Mouse (Mus musculus) embryonic facial prominence, embryonic 15.5 days (tissue): Measurements from ENCODE around the gene Agap1. TPM values are rescaled to one million over a fixed set of nuclear protein-coding genes. Genes with fewer than 3 reads are reported as not detected.

Experiments used
- ATAC-seq: fragments of 200-750 bp; cut with Nextera tagmentation; 2 replicates; pipeline ENCODE4 v1.8.0; 2017; ENCODE audit warnings: low read depth, moderate TSS enrichment; ENCODE audit not compliant: insufficient number of reproducible peaks, low FRiP score, low TSS enrichment
- H3K27ac ChIP-seq: fragments of 300-500 bp; sonication (generic); replicated peaks from 2 replicates; pipeline ENCODE4 v1.5.1; 2015; ENCODE audit warnings: mild to moderate bottlenecking, inconsistent platforms
- H3K27me3 ChIP-seq: fragments of 300-500 bp; sonication (generic); 2 replicates; pipeline ENCODE4 v1.6.1; 2015; ENCODE audit warnings: inconsistent platforms
- H3K36me3 ChIP-seq: fragments of 300-500 bp; sonication (generic); 2 replicates; pipeline ENCODE4 v1.6.1; 2015; ENCODE audit warnings: mild to moderate bottlenecking, inconsistent platforms
- H3K4me1 ChIP-seq: fragments of 300-500 bp; sonication (generic); 2 replicates; pipeline ENCODE4 v1.6.1; 2015; ENCODE audit warnings: inconsistent platforms
- H3K4me2 ChIP-seq: fragments of 300-500 bp; sonication (generic); replicated peaks from 2 replicates; pipeline ENCODE4 v1.6.1; 2015; ENCODE audit warnings: mild to moderate bottlenecking, inconsistent platforms
- H3K4me3 ChIP-seq: fragments of 300-500 bp; sonication (generic); replicated peaks from 2 replicates; pipeline ENCODE4 v1.5.1; 2015; ENCODE audit warnings: mild to moderate bottlenecking, inconsistent platforms
- H3K9ac ChIP-seq: fragments of 300-500 bp; sonication (generic); 2 replicates; pipeline ENCODE4 v1.6.1; 2015; ENCODE audit warnings: inconsistent platforms
- H3K9me3 ChIP-seq: fragments of 300-500 bp; sonication (generic); replicated peaks from 2 replicates; pipeline ENCODE4 v1.6.1; 2016; ENCODE audit warnings: inconsistent platforms
- WGBS: fragments of 180-500 bp; shearing (Covaris S2); methylation state at CpG from one replicate; pipeline ENCODE4 v1.1.7; 2015; 5-methylcytosine and 5-hydroxymethylcytosine counted together
- polyA plus RNA-seq: library from polyadenylated mRNA; unstranded; fragments of >200 nt; fragmentation: Nextera tagmentation; extraction: Ambion mirVana; gene quantifications from 2 replicates; pipeline ENCODE4 v1.2.1, GENCODE M21; 2015

Agap1 gene
- polyA plus RNA-seq, 1 experiment from 2014 or later: 13.4 TPM

DNA sequence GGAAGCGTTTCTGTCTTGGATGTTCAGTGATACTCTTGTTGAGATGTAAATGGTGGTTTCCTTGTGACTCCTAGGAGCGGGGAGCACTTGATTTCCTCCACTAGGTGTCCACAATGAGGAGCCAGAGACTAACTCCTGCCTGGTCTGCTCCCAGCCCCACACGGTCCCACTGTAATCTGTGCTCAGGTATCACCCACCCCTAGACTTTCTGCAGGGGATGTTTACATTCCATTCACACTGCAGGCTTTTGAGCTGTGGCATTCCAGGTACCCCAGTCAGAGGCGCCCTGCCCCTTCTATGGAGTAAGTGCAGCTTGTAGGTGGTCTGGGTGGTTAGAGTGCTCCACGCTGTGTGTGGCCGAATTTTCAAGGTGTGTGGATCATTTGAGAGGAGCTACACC lies 218.5 kb downstream of the Agap1 start:
- Histone ChIP-seq H3K4me3 (no peak overlapping the region), H3K4me2 (no peak overlapping the region), H3K27me3 (no peaks in the 10 kb centered on the region), H3K9ac (no peak overlapping the region), H3K9me3 (no peaks in the 10 kb centered on the region), H3K4me1 (peaks cover 4% of the 10 kb centered on the region; the same call in 1 of the 2 replicates), H3K36me3 (peaks cover 40% of the 10 kb centered on the region), H3K27ac (no peak overlapping the region)
- no peak for ATAC-seq
- 76% methylated on average over 6 of the region's 6 CpGs for WGBS

- 76% methylated on average over 3 of the region's 3 CpGs for WGBS
- H3K4me2 ChIP-seq: no peak overlapping the region
- H3K9ac ChIP-seq: no peak overlapping the region
- H3K27me3 ChIP-seq: no peaks in the 10 kb centered on the region
- H3K4me1 ChIP-seq: peaks cover 4% of the 10 kb centered on the region; the same call in 1 of the 2 replicates
- ATAC-seq: no peak
- H3K9me3 ChIP-seq: no peaks in the 10 kb centered on the region
- H3K27ac ChIP-seq: no peak overlapping the region
- H3K36me3 ChIP-seq: peaks cover 40% of the 10 kb centered on the region
- H3K4me3 ChIP-seq: no peak overlapping the region
Observed at GRCm38 (mm10) chr1:89673686-89674085, 219.1 kb downstream of the Agap1 start.

GRCm38 (mm10) chr1:89674681-89675080 lies 220.1 kb downstream of the Agap1 start:
- Histone ChIP-seq H3K9me3 (no peaks in the 10 kb centered on the region), H3K4me2 (no peak overlapping the region), H3K27ac (no peak overlapping the region), H3K9ac (no peak overlapping the region), H3K36me3 (peaks cover 39% of the 10 kb centered on the region), H3K27me3 (no peaks in the 10 kb centered on the region), H3K4me1 (peaks cover 4% of the 10 kb centered on the region; the same call in 1 of the 2 replicates), H3K4me3 (no peak overlapping the region)
- no peak for ATAC-seq
- WGBS: 88% methylated on average over 9 of the region's 9 CpGs

- Histone ChIP-seq H3K4me1 (peaks cover 4% of the 10 kb centered on the region; the same call in 1 of the 2 replicates), H3K4me2 (no peak overlapping the region), H3K27ac (no peak overlapping the region), H3K9ac (no peak overlapping the region), H3K9me3 (no peaks in the 10 kb centered on the region), H3K27me3 (no peaks in the 10 kb centered on the region), H3K36me3 (peaks cover 29% of the 10 kb centered on the region), H3K4me3 (no peak overlapping the region)
- 75% methylated on average over 4 of the region's 4 CpGs for WGBS
- ATAC-seq: no peak
Observed at GRCm38 (mm10) chr1:89676411-89676810, 221.8 kb downstream of the Agap1 start.

DNA sequence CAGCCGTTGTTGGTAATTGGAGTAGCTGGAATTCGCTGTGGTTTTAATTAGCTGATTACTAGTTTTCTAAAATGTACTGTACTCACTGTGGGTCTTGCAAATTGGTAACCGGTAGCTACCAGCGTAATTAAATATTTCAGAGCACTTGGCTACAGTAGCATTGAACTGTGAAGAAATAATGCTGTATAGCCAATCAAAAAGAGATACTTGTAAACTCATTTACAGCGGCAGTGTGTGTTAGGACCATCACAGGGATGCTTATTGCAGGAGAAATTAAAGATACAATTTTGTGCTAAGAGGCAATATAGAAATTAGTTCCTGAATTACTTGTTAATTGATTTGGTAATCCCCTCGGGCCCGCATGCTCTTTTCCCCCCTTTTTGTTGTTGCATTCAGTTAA lies 226.1 kb downstream of the Agap1 start:
- 63% methylated on average over 7 of the region's 7 CpGs for WGBS
- no peaks in the 10 kb centered on the region for H3K27me3 ChIP-seq
- no peak overlapping the region for H3K27ac ChIP-seq
- ATAC-seq: no peak
- H3K4me3 ChIP-seq: no peak overlapping the region
- H3K9me3 ChIP-seq: no peaks in the 10 kb centered on the region
- H3K4me2 ChIP-seq: no peak overlapping the region
- H3K4me1 ChIP-seq: peaks cover 4% of the 10 kb centered on the region; the same call in 1 of the 2 replicates
- no peak overlapping the region for H3K9ac ChIP-seq
- H3K36me3 ChIP-seq: peaks cover 9% of the 10 kb centered on the region; the same call in 1 of the 2 replicates

GRCm38 (mm10) chr1:89688914-89689313 lies 234.3 kb downstream of the Agap1 start:
- no peaks in the 10 kb centered on the region for H3K27me3 ChIP-seq
- peaks cover 11% of the 10 kb centered on the region; the same call in 1 of the 2 replicates for H3K36me3 ChIP-seq
- H3K27ac ChIP-seq: no peak overlapping the region
- H3K4me1 ChIP-seq: peaks cover 12% of the 10 kb centered on the region; the same call in 1 of the 2 replicates
- WGBS: 80% methylated on average over 10 of the region's 10 CpGs
- H3K4me3 ChIP-seq: no peak overlapping the region
- H3K4me2 ChIP-seq: no peak overlapping the region
- ATAC-seq: no peak
- no peak overlapping the region for H3K9ac ChIP-seq
- H3K9me3 ChIP-seq: no peaks in the 10 kb centered on the region

DNA sequence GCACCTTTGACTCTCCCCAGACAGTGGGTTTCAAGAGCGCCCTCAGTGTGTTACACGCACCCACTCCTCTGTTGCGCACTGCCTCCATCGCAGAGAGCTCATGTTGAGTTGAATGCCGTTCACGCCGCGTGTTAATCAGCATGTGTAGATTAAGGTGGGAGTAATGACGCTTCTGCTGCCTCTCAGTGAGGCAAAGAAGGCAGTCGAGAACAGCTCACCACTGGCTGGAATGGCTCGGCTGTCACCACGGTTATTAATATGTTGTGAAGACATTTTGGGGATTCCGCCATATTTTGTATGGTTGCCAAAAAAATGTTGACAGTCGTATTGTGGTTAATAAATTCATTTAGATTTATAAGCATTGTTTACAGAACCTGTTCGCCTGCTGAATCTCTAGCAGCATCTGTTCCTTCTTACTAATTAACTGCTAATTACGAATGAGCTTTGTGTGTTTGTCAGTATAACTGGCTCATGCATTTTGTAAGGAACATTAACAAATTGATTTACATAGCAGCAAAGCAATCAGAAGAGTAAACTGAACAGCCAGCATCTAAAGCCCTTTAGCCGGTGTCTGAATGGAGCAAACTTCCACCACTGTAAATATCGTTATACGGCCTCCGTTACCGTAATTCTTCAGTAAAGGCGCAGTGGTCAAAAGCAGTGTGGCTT lies 235.1 kb downstream of the Agap1 start:
- peaks cover 12% of the 10 kb centered on the region; the same call in 1 of the 2 replicates for H3K4me1 ChIP-seq
- ATAC-seq: no peak
- no peak overlapping the region for H3K27ac ChIP-seq
- H3K9ac ChIP-seq: no peak overlapping the region
- H3K9me3 ChIP-seq: no peaks in the 10 kb centered on the region
- H3K4me3 ChIP-seq: no peak overlapping the region
- no peak overlapping the region for H3K4me2 ChIP-seq
- H3K36me3 ChIP-seq: peaks cover 11% of the 10 kb centered on the region; the same call in 1 of the 2 replicates
- H3K27me3 ChIP-seq: no peaks in the 10 kb centered on the region
- WGBS: 78% methylated on average over 22 of the region's 22 CpGs

GRCm38 (mm10) chr1:89691096-89691495 lies 236.5 kb downstream of the Agap1 start:
- ATAC-seq: no peak
- Histone ChIP-seq H3K4me2 (no peak overlapping the region), H3K4me3 (no peak overlapping the region), H3K36me3 (no peaks in the 10 kb centered on the region), H3K9ac (no peak overlapping the region), H3K9me3 (no peaks in the 10 kb centered on the region), H3K27me3 (no peaks in the 10 kb centered on the region), H3K27ac (no peak overlapping the region), H3K4me1 (peaks cover 12% of the 10 kb centered on the region; the same call in 1 of the 2 replicates)
- WGBS: 43% methylated on average over 1 of the region's 1 CpGs

DNA sequence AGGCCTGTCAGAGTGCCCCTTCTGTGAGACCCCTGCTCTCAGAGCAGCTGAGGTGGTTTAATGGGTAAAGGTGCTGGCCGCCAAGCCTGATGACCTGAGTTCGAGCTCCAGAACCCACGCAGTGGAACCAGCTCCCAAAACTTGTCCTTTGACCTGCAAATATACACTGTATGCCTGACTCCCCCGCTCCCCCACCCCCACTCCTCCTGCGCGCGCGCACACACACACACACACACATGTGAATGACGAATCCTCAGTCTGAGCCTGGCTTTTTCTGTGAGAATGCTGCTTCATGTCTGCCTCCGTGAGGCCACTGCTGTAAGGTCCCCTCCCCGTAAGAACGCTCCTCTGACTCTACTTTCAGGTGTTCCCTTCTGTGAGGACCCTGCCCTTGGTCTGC lies 237.8 kb downstream of the Agap1 start:
- Histone ChIP-seq H3K4me2 (no peak overlapping the region), H3K4me1 (0 out of 2 replicates have a peak, but pooled peaks cover 1% of the 10 kb centered on the region), H3K27ac (no peak overlapping the region), H3K9ac (no peak overlapping the region), H3K27me3 (no peaks in the 10 kb centered on the region), H3K9me3 (no peaks in the 10 kb centered on the region), H3K36me3 (no peaks in the 10 kb centered on the region), H3K4me3 (no peak overlapping the region)
- 91% methylated on average over 12 of the region's 12 CpGs for WGBS
- no peak for ATAC-seq

- Histone ChIP-seq H3K27ac (no peak overlapping the region), H3K4me3 (no peak overlapping the region), H3K4me1 (no peaks in the 10 kb centered on the region), H3K36me3 (0 out of 2 replicates have a peak, but pooled peaks cover 3% of the 10 kb centered on the region), H3K9me3 (no peaks in the 10 kb centered on the region), H3K9ac (no peak overlapping the region), H3K27me3 (no peaks in the 10 kb centered on the region), H3K4me2 (no peak overlapping the region)
- 96% methylated on average over 5 of the region's 5 CpGs for WGBS
- no peak for ATAC-seq
Observed at GRCm38 (mm10) chr1:89694916-89695315, 240.3 kb downstream of the Agap1 start.

- H3K27ac ChIP-seq: no peak overlapping the region
Observed at GRCm38 (mm10) chr1:89697241-89697640, 242.6 kb downstream of the Agap1 start.

GRCm38 (mm10) chr1:89700166-89700565 lies 245.6 kb downstream of the Agap1 start:
- 0 out of 2 replicates have a peak, but pooled peaks cover 3% of the 10 kb centered on the region for H3K36me3 ChIP-seq
- no peak overlapping the region for H3K27ac ChIP-seq
- 80% methylated on average over 9 of the region's 9 CpGs for WGBS
- no peak overlapping the region for H3K9ac ChIP-seq
- no peak overlapping the region for H3K4me2 ChIP-seq
- ATAC-seq: no peak
- no peaks in the 10 kb centered on the region for H3K27me3 ChIP-seq
- no peaks in the 10 kb centered on the region for H3K9me3 ChIP-seq
- H3K4me3 ChIP-seq: no peak overlapping the region
- H3K4me1 ChIP-seq: peaks cover 5% of the 10 kb centered on the region; the same call in 1 of the 2 replicates

More at GRCm38 (mm10) chr1:89697241-89697640, 242.6 kb downstream of the Agap1 start:
- Histone ChIP-seq H3K9me3 (no peaks in the 10 kb centered on the region), H3K4me1 (peaks cover 5% of the 10 kb centered on the region; the same call in 1 of the 2 replicates), H3K4me3 (no peak overlapping the region), H3K4me2 (no peak overlapping the region), H3K27me3 (no peaks in the 10 kb centered on the region), H3K36me3 (0 out of 2 replicates have a peak, but pooled peaks cover 3% of the 10 kb centered on the region), H3K9ac (no peak overlapping the region)
- 73% methylated on average over 2 of the region's 2 CpGs for WGBS
- ATAC-seq: no peak
